Mouse (Mus musculus) frontal cortex, postnatal 25 days (tissue): ENCODE measurements around the gene Evc2.

Source experiments
- DNase-seq, 2 experiments: peaks; one replicate each; pipeline ENCODE4 v3.0.0; 2022; ENCODE audit warnings: low spot score in 2 of 2

Evc2 gene

GRCm38 (mm10) chr5:37365751-37366150 is 27.5 kb downstream of the Evc2 start:
- DNase-seq = no peak

DNA sequence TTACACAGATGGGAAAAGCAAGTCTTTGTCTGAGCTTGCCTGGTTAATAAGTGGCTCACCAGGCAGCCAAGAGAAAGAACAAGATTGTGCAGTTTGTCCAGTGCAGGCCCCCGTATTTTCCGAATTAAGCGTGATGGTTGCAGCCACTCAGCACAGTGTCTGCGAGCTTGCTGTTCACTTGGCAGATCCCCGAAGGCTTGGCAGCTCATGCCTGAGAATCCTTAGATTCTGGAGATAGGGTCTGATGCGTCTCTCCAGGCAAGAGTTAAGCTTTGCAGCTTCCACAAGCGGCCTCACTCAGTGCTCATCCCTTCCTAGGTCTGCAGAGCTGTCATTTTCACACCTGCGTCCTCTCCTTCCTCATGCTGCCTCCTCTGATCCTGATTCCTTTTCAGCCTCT is 30.5 kb downstream of the Evc2 start:
- no peak for DNase-seq

- DNase-seq = no peak
Observed at GRCm38 (mm10) chr5:37377376-37377775, 39.1 kb downstream of the Evc2 start.

GRCm38 (mm10) chr5:37380641-37381040 is 42.3 kb downstream of the Evc2 start:
- no peak for DNase-seq

GRCm38 (mm10) chr5:37383570-37383969 is 45.3 kb downstream of the Evc2 start:
- no peak for DNase-seq

GRCm38 (mm10) chr5:37388646-37389045 is 50.3 kb downstream of the Evc2 start:
- no peak for DNase-seq

DNA sequence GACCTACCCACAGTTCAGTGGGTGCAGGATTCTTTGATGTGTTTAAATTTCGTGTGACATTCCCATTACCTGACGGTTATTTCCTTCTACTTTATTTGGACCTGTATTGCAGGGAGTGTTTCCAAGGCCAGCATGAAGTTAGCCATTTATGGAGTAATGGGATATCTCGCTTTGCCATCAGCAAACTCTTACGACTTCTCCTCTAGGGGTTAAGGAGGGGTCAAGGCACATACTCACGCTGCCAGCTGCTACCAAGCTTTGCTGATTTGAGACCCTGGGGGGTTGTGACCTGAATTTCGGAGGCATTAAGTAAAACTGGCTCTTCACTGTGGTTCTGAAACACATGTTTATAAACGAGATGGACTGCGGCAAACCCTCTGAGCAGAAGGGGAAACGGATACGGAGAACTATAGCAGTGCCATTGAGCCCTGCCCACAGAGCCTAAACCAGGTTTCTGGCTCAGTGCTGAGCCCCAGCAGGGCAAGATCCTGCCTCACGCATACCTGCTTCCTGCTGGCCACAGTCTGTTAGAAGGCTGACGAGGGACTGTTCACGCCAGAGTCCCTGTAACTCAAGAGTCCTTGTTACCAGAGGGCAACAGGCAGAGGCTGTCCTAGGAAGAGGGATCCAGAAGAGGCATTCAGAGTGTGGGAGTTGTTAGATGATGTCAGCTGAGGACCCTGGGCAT is 51.7 kb downstream of the Evc2 start:
- no peak for DNase-seq

GRCm38 (mm10) chr5:37390923-37391322 is 52.6 kb downstream of the Evc2 start:
- no peak for DNase-seq

GRCm38 (mm10) chr5:37391901-37392300 is 53.6 kb downstream of the Evc2 start:
- DNase-seq = no peak

DNA sequence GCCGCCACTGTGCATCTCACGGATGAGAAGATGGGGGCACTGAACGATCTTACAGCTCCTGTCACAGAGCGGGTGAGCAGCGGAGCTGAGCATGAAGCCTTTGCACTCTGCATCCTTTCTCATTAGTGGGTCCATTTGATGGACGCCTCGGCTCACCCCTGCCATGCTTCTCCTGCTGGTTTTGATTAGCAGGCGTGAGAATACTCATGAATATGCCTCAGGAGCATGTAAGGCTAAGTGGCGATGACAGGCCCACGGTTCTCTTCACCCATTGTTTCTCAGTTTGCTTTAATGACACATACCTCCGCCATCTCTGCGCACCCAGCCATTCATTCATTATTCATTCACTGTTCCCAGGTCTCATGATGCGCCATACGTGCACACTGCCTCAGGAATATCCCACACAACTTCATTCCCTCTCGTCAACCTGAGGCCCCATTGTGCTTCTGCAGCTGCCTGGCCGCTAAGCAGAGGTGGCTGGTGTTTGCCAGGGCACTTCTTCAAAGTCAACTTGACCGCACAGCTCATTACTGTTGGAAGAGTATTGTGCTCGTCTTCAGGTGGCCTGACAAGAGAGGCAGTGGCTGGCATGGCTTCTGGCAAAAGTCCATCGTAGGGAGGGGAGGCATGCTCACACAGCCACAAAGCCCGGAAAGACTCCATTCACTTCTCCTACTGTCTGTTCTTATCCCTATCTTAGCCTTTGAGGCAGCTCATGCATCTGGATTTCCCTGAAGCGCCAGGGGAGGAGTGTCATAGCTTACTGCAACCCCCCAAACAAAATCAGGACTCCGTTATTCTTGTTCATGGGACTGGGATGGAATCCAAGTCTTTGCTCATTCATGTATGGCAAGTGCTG is 57.1 kb downstream of the Evc2 start:
- DNase-seq = no peak

DNA sequence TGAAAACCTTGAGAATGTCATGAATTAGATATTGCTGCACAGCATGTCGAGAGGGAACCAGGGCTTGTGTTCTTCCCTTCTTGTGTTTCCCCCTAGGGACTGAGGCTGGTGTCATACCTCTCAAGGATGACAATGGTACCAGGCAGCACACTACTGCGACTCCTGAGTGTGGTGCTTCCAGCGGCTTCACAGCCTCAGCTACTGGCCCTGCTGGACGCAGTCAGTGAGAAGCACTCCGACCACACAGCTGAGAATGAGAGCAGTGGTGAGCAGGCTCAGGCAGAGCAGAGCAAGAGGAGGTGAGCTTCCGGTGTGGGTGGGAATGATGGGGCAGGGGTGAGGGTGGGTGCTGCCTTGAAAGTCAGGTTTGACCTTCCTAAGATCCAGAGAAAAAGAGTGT is 80.7 kb downstream of the Evc2 start:
- no peak for DNase-seq

- DNase-seq = no peak
Observed at GRCm38 (mm10) chr5:37427210-37427609, 88.9 kb downstream of the Evc2 start.

DNA sequence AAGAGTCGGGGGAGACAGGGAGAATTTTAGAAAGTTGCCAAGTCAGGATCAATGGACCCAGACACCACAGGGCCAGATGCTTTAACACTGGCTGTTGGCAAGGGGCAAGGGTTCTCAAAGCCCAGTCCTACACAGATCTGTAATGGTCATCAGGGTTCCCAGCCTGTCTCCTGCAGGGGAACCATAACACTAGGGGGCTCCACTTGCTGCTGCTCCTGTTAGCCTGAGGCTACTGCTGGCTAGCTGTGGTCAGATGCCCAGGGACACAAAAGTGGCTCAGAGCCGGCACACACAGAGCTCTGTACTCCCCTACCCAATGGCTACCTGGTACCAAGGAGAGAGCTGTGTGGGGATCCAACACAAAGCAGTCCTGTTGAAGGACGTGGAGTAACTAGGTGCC is 97.1 kb downstream of the Evc2 start:
- DNase-seq = no peak

- no peak for DNase-seq
Observed at GRCm38 (mm10) chr5:37442767-37443166, 104.5 kb downstream of the Evc2 start.

GRCm38 (mm10) chr5:37447546-37447945 is 109.2 kb downstream of the Evc2 start:
- no peak for DNase-seq

DNA sequence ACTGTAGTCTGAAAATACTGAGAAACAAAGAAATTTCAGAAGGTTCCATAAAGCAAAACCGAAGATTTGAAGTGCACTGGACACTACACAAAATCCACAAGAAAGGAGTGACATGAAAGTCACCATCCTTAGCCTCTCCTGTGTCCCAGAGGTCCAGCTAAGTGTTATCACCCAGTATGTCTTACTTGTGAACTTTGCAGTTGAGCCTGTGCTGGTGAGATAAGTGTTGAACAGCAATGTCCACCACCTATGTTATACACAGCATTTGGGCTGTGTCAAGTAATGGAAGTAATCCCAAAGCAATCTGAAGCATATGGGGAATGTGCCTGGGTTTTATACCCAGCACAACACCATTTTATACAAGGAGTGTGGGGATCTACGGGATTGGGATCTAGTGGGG is 118.3 kb downstream of the Evc2 start:
- DNase-seq = no peak

GRCm38 (mm10) chr5:37457191-37457590 is 118.9 kb downstream of the Evc2 start:
- DNase-seq = no peak

DNA sequence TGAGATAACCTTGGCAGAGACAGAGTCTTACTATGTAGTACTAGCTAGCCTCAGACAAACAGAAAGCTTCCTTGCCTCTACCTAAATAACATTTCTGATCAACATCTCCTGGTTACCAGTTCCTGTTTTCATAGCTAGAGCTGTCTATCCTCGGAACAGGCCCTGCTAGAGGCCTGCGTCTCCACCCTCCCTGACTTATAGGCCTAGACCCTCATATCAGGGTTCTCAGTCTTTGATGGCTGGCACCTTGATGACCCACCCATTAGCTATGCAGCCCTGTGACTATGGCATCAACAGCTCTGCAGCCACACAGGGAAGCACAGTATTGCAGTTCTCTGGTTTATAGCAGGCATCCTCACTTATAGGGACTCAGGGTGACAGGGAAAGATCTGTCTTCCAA is 119.5 kb downstream of the Evc2 start:
- DNase-seq = no peak

GRCm38 (mm10) chr5:37458236-37458635 is 119.9 kb downstream of the Evc2 start:
- no peak for DNase-seq

DNA sequence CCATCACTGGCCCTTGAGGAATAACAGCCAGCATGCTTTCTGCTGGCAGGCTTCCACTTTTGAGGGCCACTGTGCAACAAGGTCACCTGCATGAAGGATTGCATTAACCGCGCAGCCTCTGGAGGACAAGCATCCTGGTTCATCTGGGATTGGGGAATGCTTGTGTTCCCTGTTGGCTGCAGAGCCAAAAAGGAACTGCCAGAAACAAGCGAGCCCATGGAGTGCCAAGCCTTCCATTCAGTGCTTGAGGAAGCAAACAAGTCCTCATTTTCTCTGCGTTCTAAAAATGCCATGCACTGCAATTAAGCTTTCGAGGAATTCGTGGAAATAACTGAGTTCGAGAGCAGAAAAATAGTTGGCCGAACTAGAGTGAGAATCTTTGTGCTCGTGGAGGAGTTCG is 127.2 kb downstream of the Evc2 start:
- DNase-seq = no peak

DNA sequence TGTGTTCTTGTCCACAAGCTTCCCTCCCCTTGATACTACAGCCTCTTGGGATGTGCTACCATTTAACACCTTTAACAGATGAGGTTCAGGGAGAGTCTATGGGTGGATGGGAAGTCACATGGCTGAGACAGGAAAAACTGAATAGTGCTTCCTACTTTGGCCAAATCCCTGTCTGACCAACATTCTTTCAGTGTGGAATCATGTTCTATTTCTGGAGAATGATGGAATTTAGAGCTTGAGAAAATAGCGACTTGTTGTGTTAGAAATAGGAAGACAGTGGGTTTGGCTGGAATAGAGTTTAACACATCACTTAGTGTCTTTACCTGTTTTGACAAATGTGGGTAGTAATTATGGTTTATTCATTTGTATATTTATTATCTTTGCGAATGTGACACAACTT is 129.3 kb downstream of the Evc2 start:
- no peak for DNase-seq

GRCm38 (mm10) chr5:37469031-37469430 is 130.7 kb downstream of the Evc2 start:
- DNase-seq = no peak

- DNase-seq = no peak
Observed at GRCm38 (mm10) chr5:37471584-37471983, 133.3 kb downstream of the Evc2 start.
